Mouse (Mus musculus): ENCODE measurements around the gene Nipal3.

- TF ChIP-seq CTCF (IDR thresholded peaks at IDR 0.05; ENCODE audit: control insufficient read depth, insufficient read depth, insufficient read length): no peak
- TF ChIP-seq CEBPB (IDR thresholded peaks at IDR 0.05; ENCODE audit: low read depth): no peak
- TF ChIP-seq MYOD1 (IDR thresholded peaks at IDR 0.05; ENCODE audit: control insufficient read depth, insufficient read length, low read depth): no peak
- no peak for TF ChIP-seq MAX (IDR thresholded peaks at IDR 0.05)
- TF ChIP-seq MYOG (IDR thresholded peaks at IDR 0.05; ENCODE audit: control insufficient read depth, extremely low read depth, insufficient read length): no peak
- no peak for TF ChIP-seq USF1 (IDR thresholded peaks at IDR 0.05; ENCODE audit: low read depth)
- TF ChIP-seq FOSL1 (IDR thresholded peaks at IDR 0.05; ENCODE audit: insufficient read depth, low read length, poor library complexity, severe bottlenecking): no peak
Observed at GRCm38 (mm10) chr4:135429383-135429782, 65.5 kb downstream of the Nipal3 start.
